Mouse (Mus musculus): Measurements from ENCODE around the gene Rassf10.

The Rassf10 gene

GRCm38 (mm10) chr7:112957630-112958029 lies 3.9 kb downstream of the Rassf10 start:
- DNase-seq (ENCODE audit: low spot score) = no peak

- no peak for DNase-seq (ENCODE audit: low spot score)
Observed at GRCm38 (mm10) chr7:112966382-112966781, 12.6 kb downstream of the Rassf10 start.

DNA sequence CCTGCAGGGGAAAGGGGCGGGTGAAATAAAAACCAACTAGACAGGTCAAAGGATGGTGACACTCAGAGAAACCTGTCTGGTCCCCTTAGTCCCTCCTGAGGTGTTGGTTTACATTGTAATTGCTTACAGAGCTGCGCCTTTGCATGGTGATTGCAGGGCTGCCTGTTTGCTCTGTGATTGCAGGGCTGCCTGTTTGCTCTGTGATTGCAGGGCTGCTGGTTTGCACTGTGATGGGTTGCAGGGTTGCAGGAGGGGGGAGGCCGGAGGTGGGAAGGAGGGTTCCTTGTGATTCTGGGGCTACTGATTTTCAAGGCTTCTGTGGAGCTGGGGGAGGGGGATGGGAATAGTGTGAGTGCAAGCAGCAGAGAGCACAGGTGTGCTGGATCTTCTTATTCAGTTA lies 13.0 kb downstream of the Rassf10 start:
- DNase-seq (ENCODE audit: low spot score) = no peak

DNA sequence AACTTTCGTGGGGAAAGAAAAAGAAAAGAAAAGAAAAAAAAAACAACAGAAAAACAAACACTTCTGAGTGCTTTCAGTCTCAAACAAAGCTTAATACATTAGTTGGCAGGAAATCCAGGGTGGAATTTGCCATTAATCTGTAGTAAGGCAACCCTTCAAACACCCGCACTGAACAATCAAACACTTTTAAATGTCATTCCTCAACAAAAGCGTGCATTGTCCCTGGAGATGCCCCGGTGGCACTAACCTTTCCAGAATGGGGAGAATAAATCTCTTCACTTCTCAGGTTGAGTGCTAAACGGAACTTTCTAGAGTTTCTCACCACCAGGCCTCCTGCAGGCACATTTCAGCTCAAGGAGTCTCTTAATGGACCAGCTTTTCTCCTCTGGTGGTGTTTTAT lies 29.6 kb downstream of the Rassf10 start:
- no peak for DNase-seq (ENCODE audit: low spot score)

GRCm38 (mm10) chr7:112984704-112985577 lies 31.2 kb downstream of the Rassf10 start:
- no peak for DNase-seq (ENCODE audit: low spot score)

DNA sequence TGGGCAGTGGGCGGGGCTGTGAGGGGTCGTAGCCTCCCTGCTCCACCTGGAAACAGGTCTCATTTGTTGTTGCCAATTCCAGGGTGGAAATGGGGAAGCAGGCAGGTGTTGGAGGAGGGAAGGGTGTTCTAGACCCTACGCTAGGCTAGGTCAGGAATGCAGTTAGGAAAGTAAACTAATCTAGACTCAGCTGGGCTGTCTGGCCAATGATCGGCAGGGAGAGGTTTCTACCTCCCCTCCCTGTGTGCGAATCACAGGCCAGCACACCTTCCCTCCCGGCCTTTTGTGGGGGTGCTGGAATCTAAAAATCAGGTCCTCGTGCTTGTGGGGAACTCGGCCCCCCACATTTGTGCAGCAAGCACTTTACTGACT lies 31.8 kb downstream of the Rassf10 start:
- DNase-seq (ENCODE audit: low spot score) = no peak

GRCm38 (mm10) chr7:112992928-112993327 lies 39.2 kb downstream of the Rassf10 start:
- no peak for DNase-seq (ENCODE audit: low spot score)

- DNase-seq (ENCODE audit: low spot score) = no peak
Observed at GRCm38 (mm10) chr7:113003565-113004255, 49.9 kb downstream of the Rassf10 start.

GRCm38 (mm10) chr7:113005726-113006125 lies 52.0 kb downstream of the Rassf10 start:
- DNase-seq (ENCODE audit: low spot score) = no peak
